Mouse (Mus musculus): ENCODE measurements at regions not wholly inside any gene's neighbourhood (a gene's known extent, or its start where the extent isn't known, plus 50 kb on each side); places are given as distances from the start of the nearest gene placed in this dataset.

- TF ChIP-seq POLR2A (IDR thresholded peaks at IDR 0.05; ENCODE audit: extremely low read depth, insufficient read depth, low read length) (no peak), CTCF (IDR thresholded peaks at IDR 0.05; ENCODE audit: low read depth, low read length) (no peak)
These were observed 153.2 kb upstream of the Npvf start for GRCm38 (mm10) chr6:50807187-50808012.
